Mouse (Mus musculus): Measurements from ENCODE around the gene Hint1. TPM values are rescaled to one million over a fixed set of nuclear protein-coding genes. Genes with fewer than 3 reads are reported as not detected.

Gene Hint1
- total RNA-seq, 2 experiments from 2014 or later: 326 to 345 TPM

DNA sequence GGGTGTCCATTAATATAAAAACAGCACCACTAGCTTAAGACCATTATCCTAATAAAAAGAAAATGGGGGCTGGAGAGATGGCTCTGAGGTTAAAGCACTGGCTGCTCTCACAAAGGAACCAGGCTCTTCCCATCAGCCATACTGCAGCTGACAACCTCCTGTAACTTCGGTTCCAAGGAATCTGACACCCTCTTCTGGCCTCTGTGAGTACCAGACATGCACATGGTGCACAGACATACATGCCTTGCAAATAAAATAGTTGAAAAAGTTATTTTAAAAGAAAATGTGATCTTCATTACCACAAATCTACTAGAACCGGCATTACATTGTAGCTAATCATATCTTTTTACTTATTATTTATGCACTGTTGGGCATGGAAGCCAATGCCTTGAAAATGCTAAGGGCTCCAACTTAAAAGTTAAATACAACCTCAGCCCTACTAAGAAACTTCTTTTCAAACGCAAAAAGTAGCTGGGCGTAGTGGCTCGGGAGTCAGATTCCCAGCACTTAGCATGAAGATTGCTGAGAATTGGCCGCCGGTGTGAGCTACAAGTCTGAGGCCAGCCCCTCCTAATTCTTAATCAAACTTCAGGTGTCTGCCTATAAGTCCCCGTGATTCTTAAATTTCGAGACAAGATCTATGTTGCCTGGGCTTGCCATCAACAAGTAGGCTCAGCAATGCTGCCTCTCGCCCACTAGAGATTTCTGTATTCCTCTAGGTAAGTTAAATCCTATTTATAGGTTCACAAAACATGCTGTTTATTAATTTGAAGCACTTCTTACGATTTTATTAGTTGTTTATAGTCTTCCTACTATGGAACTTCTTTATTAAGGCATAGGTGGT is 6.6 kb upstream of the Hint1 start:
- intact Hi-C loops (cut with DNase I): loop anchor here (2.0 to 10.0 kb wide), 2 partner anchors 73 to 295 kb away; partner anchors contain the start of gene Cdc42se2

DNA sequence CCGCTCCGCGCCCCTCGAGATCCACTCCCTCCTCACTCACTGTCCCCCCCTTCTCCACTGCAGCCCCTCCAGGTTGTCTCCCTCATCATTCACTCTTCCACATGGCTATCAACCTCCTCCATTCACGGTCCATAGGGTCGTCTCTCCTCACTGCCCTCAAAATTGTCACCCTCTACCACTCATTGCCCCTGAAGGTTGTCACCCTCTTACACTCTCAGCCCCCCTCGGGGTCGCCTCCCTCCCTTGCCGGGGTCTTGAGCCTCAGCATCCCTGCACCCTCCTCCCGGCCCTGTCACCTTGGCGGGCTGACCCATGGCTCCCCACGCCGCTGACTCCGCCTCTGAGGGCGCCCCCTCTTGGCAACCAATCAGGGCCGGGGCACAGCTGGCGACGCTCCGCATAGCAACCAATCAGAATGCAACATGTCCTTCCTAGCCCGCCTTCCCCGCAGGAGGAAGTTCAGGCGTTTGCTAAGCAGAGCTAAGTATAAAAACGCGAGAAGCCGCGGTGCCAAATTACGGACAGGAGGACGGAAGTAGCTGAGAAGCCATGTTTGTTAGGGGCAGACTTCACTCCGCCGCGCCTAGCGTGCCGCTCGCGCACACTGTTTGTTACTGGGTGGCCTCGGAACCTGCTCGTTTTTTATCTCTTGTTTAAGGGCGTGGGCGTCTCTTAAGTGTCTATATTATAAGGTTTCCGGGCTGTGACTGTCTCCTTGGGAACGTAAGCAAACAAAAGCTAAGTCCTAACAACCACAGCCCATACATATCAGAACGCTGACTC is 5.7 kb upstream of the Hint1 start, which contains the start of gene Lyrm7:
Gene Lyrm7 (minus strand): TSS at position 661 of the 783 bp plus-strand sequence.
- intact Hi-C loops (cut with DNase I): loop anchor here (2.0 to 10.0 kb wide), 2 partner anchors 74 to 296 kb away; partner anchors contain the start of gene Cdc42se2
- DNase-seq (ENCODE audit: extremely low spot score in 1 of 2, low spot score in 2 of 2): peak; percentile 97

More for the DNA sequence above, 6.6 kb upstream of the Hint1 start:
- no peak for DNase-seq (ENCODE audit: extremely low spot score in 1 of 2, low spot score in 2 of 2)

- intact Hi-C loops (cut with DNase I): loop anchor here (2.0 to 10.0 kb wide), 3 partner anchors 75 to 297 kb away; partner anchors contain the start of gene Cdc42se2
- DNase-seq (ENCODE audit: extremely low spot score in 1 of 2, low spot score in 2 of 2): no peak
These were observed 4.4 kb upstream of the Hint1 start for GRCm38 (mm10) chr11:54861471-54862420.

GRCm38 (mm10) chr11:54862621-54863520 is 3.3 kb upstream of the Hint1 start:
- DNase-seq (ENCODE audit: extremely low spot score in 1 of 2, low spot score in 2 of 2): peak; percentile 59
- intact Hi-C loops (cut with DNase I): loop anchor here (2.0 to 10.0 kb wide), 2 partner anchors 158 to 298 kb away; no protein-coding TSS in a partner anchor

DNA sequence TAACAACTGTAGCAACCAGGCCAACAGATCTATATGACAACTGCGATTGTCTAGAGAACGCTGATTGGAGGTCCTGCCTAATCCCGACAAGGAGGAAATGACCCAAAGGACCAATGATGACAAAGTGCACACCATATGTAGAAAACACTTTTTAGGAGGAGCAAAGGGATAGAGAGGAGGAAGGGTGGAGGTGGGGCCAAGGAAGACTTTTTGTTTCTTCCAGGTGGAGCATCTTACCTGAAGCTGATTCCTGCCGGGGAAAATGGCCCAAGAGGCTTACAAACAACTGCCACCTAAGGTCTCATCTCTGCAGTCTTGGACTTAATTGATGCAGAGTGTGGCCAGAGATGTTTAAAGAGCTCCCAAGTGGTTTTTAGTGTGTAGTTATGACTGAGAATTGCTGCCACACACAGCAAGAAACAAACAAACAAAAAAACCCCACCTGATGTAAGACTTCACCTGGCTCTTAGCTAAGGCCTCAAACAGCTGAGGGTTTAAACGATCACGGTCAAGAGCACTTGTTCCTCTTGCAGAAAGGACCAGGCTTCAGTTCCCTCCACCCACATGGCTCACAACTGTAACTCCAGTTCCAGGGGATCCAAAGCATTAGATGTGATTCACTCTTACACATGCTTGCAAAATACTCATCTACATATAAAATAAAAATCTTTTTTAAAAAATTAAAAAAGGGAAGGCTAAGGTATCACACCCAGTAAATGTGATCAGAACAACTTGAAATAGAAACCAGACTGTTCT is 675 bp upstream of the Hint1 start:
- DNase-seq (ENCODE audit: extremely low spot score in 1 of 2, low spot score in 2 of 2): no peak
- intact Hi-C loops (cut with DNase I): loop anchor here (10.0 kb wide), 1 partner anchor 301 kb away; no protein-coding TSS in a partner anchor

GRCm38 (mm10) chr11:54867049-54867385 is 834 bp downstream of the Hint1 start:
- no peak for DNase-seq (ENCODE audit: extremely low spot score in 1 of 2, low spot score in 2 of 2)
- intact Hi-C loops (cut with DNase I): loop anchor here (10.0 kb wide), 1 partner anchor 302 kb away; no protein-coding TSS in a partner anchor

DNA sequence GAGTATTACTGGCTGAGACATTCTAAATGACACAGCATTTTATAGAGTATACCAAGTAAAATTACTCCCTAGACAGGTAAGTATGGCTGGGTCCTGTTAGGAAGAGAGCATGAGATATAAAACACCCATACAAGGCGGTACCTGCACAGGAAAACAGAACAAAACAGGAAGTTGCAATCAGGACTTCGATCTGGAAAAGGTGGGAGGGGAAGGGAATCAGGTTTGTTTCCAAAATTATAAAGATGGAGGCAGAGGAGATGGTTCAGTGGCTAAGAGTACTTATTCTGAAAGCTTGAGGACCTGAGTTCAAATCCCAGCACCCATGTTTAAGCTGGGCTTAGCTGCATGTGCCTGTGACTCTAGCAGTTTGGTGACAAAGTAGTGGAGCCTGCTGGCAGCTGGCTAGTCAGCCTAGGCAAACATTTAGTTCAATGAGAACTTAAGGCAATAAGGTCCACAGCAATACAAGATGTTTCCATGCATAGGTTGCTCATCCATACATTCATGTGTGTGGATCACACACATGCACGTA is 1.8 kb downstream of the Hint1 start:
- DNase-seq (ENCODE audit: extremely low spot score in 1 of 2, low spot score in 2 of 2): no peak
- intact Hi-C loops (cut with DNase I): loop anchor here (10.0 kb wide), 1 partner anchor 303 kb away; no protein-coding TSS in a partner anchor

DNA sequence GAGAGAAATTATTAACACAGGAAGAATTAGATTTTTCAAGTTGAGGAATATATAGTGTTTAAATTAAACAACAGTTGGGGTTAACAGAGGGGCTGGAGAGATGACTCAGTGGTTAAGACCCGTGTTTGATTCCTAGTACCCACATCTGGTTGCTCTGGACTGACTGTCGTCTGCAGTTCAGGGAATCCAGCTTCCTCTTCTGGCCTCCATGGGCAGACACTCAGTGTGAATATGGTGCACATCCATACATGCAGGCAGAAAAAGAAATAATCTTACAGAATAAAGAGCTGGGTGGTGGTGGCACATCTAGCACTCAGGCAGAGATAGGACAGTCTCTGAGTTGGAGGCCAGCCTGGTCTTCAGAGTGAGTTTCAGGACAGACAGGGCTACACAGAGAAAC is 2.3 kb downstream of the Hint1 start:
- intact Hi-C loops (cut with DNase I): loop anchor here (10.0 kb wide), 1 partner anchor 304 kb away; no protein-coding TSS in a partner anchor
- no peak for DNase-seq (ENCODE audit: extremely low spot score in 1 of 2, low spot score in 2 of 2)

DNA sequence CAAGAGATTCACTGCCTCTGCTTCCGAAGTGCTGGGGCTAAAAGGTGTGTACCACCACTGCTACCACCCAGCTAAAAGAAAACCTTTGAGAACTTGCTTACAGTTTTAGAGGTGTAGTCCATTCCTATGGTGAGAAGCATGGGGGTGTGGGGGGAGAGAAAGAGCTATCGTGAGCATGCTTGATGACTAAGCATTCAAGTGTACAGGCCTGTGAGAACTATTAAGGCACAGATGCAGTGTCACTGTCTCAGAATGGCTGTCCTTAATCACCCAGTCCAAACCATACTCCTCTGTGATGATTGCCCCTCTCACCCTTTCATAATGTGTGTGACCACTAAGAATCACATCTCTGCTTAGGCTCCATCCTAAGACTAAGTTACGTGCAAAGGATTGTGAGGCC is 3.1 kb downstream of the Hint1 start:
- no peak for DNase-seq (ENCODE audit: extremely low spot score in 1 of 2, low spot score in 2 of 2)
- intact Hi-C loops (cut with DNase I): loop anchor here (10.0 kb wide), 1 partner anchor 305 kb away; no protein-coding TSS in a partner anchor

DNA sequence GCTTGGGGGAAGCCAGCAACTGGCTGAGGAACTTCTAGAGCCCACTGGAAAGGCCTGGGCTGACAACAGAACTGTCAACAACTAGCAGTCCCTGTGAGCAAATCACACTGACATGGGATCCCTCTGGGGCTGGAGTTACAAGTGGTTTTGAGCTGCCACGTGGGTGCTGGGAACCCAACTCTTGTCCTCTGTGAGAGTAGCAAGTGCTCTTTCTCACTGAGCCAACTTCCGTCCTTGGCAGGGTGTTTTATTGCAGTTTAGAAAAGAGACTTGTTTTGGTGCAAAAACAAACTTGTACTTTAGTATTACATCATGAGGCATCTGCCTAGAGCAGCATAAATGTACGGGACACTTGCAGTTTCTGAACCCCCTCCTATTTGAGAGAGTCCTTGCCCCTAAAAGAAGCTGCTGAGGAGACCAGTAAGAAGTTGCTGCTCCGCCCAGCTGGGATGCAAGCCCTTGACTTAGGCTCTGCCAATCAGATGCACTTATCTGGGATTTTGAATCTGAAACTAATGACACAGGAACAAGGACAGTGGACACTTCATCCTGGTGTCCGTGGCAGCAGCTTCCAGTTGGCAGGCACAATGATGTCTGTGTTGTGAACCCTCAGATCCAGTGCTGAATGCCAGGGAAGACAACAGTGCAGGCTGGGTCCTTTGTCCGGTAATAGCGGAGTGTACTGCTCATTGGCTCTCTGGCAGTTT is 5.8 kb downstream of the Hint1 start:
- intact Hi-C loops (cut with DNase I): no loop called here

DNA sequence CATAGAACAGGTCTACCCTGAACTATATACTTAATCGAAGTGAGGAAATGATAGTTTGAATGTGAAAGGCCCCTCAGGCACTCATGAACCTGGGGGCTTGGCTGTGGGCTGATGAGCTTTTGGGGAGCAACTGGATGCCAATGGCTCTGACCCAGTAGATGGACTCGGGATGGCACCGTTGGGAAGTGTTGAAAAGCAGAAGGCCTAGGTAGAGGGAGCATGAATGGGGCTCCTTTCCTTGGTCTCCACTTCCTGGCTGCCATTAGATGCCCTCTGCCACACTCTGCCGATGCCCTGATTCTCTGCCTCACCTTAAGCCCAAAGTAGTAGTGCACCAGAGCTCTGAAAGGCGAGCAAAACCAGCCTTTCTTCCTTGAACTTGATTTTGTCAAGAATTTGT is 9.8 kb downstream of the Hint1 start:
- no peak for DNase-seq (ENCODE audit: extremely low spot score in 1 of 2, low spot score in 2 of 2)
- intact Hi-C loops (cut with DNase I): no loop called here

More for the DNA sequence above, 5.8 kb downstream of the Hint1 start:
- no peak for DNase-seq (ENCODE audit: extremely low spot score in 1 of 2, low spot score in 2 of 2)

DNA sequence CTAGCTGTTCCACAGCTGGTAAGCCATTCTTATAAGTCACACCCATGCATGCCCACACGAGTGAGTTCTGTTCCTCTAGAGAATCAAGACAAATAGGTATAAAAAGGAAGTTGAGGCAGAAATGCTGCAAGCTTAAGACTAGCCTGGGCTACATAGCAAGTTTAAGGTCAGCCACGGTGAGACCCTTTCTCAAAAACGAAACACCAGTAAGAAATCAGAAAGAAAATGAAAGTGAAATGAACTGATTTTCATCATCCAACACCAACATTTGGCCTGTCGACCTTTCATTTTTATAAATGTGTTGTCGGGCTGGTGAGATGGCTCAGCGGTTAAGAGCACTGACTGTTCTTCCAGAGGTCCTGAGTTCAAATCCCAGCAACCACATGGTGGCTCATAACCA is 12.7 kb downstream of the Hint1 start:
- intact Hi-C loops (cut with DNase I): loop anchor here (2.0 kb wide), 2 partner anchors 48 to 106 kb away; no protein-coding TSS in a partner anchor

DNA sequence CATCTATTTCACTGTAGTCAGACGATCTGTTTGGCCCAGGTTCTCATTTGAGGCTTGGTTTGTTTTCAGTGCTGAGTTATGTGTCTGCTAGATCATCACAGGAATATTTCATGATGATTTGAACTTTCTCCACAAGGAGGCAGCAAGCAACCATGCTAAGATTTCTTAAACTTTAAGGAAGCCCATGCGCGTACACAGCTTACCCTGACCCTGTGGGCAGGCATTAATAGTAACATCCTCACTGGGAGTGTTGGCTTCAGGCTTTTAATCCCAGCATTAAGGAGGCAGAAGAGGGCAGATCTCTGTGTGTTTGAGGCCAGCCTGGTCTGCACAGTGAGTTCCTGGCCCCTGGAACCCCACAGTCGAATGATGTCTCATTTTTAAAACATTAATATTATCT is 13.3 kb downstream of the Hint1 start:
- peak; percentile 43 to 68 for DNase-seq (ENCODE audit: extremely low spot score in 1 of 2, low spot score in 2 of 2)
- intact Hi-C loops (cut with DNase I): loop anchor here (2.0 kb wide), 2 partner anchors 47 to 105 kb away; no protein-coding TSS in a partner anchor

More for the DNA sequence above, 12.7 kb downstream of the Hint1 start:
- no peak for DNase-seq (ENCODE audit: extremely low spot score in 1 of 2, low spot score in 2 of 2)

DNA sequence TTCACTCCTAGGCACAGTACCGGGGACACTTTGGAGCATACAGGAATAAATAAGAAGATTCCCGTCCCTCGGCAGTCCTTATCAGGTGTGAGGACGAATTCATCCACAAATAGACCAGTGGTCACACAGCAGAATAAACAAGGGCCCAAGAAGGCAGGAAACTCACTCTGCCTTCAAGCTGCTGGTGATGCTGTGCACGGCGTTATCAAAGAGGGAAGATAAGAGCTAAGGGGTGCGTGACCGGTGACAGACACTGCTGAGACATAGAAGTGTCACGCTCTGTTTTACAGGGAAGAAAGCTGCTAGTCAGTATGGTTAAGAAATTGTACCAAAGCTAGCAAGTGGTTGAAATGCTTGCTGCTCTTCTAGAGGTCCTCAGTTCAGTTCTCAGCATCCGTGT is 13.7 kb downstream of the Hint1 start:
- intact Hi-C loops (cut with DNase I): loop anchor here (2.0 kb wide), 2 partner anchors 47 to 105 kb away; no protein-coding TSS in a partner anchor

GRCm38 (mm10) chr11:54881051-54881474 is 14.9 kb downstream of the Hint1 start:
- intact Hi-C loops (cut with DNase I): no loop called here
- DNase-seq (ENCODE audit: extremely low spot score in 1 of 2, low spot score in 2 of 2): no peak

More for the DNA sequence above, 13.7 kb downstream of the Hint1 start:
- no peak for DNase-seq (ENCODE audit: extremely low spot score in 1 of 2, low spot score in 2 of 2)
